Mouse (Mus musculus) ES-E14 (cell line): ENCODE measurements around the gene Zfp90. TPM values are rescaled to one million over a fixed set of nuclear protein-coding genes. Genes with fewer than 3 reads are reported as not detected.

Source experiments
- DNase-seq: peaks from one replicate; pipeline ENCODE4 v3.0.0-alpha.2; 2013; ENCODE audit warnings: low read depth, low spot score
- H3K27ac ChIP-seq: 2 replicates; pipeline ENCODE4 v1.5.1; 2012; ENCODE audit warnings: low read depth, mild to moderate bottlenecking, low read length, moderate library complexity, mixed read lengths; ENCODE audit not compliant: poor library complexity, insufficient read depth, severe bottlenecking
- H3K36me3 ChIP-seq: 2 replicates; pipeline ENCODE4 v1.6.1; 2012; ENCODE audit warnings: mild to moderate bottlenecking, low read length, moderate library complexity, mixed read lengths; ENCODE audit not compliant: control insufficient read depth, poor library complexity, insufficient read depth, severe bottlenecking
- H3K4me1 ChIP-seq, 2 experiments: fragments of 150-350 bp in 1 of 2; sonication (generic) in 1 of 2; 2 replicates each; pipeline ENCODE4 v1.6.1; 2012; ENCODE audit warnings: low read length in 2 of 2, mild to moderate bottlenecking in 1 of 2, mixed read lengths in 1 of 2; ENCODE audit not compliant: control insufficient read depth in 2 of 2, insufficient read depth in 2 of 2, poor library complexity in 1 of 2
- H3K4me3 ChIP-seq, 2 experiments: fragments of 150-350 bp in 1 of 2; sonication (generic) in 1 of 2; 2 replicates each; pipeline ENCODE4 v1.5.1; 2012; ENCODE audit warnings: low read length in 2 of 2, low read depth in 1 of 2, mild to moderate bottlenecking in 1 of 2, mixed read lengths in 1 of 2; ENCODE audit not compliant: insufficient read depth in 1 of 2, poor library complexity in 1 of 2, severe bottlenecking in 1 of 2
- H3K9ac ChIP-seq: 2 replicates; pipeline ENCODE4 v1.6.1; 2012; ENCODE audit warnings: low read depth, mild to moderate bottlenecking, low read length, mixed read lengths; ENCODE audit not compliant: poor library complexity, insufficient read depth, severe bottlenecking
- H3K9me3 ChIP-seq: fragments of 150-350 bp; sonication (generic); 2 replicates; pipeline ENCODE4 v1.6.1; 2012; ENCODE audit warnings: low read depth, mild to moderate bottlenecking, low read length; ENCODE audit not compliant: control insufficient read depth, insufficient read depth
- CHD2 ChIP-seq: IDR thresholded peaks from 2 replicates; pipeline ENCODE4 v1.6.1; 2014; ENCODE audit warnings: mild to moderate bottlenecking, low read depth, low read length, inconsistent platforms
- HCFC1 ChIP-seq: IDR thresholded peaks from 2 replicates; pipeline ENCODE4 v1.6.1; 2012; ENCODE audit warnings: low read length, inconsistent platforms, borderline replicate concordance; ENCODE audit not compliant: insufficient read depth
- MAFK ChIP-seq: IDR thresholded peaks from 2 replicates; pipeline ENCODE4 v1.6.1; 2014; ENCODE audit warnings: mild to moderate bottlenecking, low read depth, low read length, inconsistent platforms; ENCODE audit not compliant: insufficient read depth
- ZC3H11A ChIP-seq: IDR thresholded peaks from 2 replicates; pipeline ENCODE4 v1.6.1; 2012; ENCODE audit warnings: low read depth, mild to moderate bottlenecking, inconsistent platforms, low read length, borderline replicate concordance
- ZNF384 ChIP-seq: IDR thresholded peaks from 2 replicates; pipeline ENCODE4 v1.6.1; 2012; ENCODE audit warnings: low read depth, low read length, inconsistent platforms
- in situ Hi-C, 2 experiments: fragments of 600-800 bp; cut with MboI; formaldehyde crosslinking; loops; one replicate each; pipeline ENCODE4 v1.15.1; 2025; ENCODE audit warnings: low sequenced_read_pairs in 2 of 2, inconsistent platforms in 1 of 2; ENCODE audit not compliant: unreplicated experiment in 2 of 2
- total RNA-seq: library from RNA; depleted of rRNA; stranded (reverse); fragments of 300-350 nt; gene quantifications from 2 replicates; pipeline ENCODE4 v1.2.3, GENCODE M21; 2012; rRNA removed

Gene Zfp90
- 5.7 and 6.0 TPM in 2 replicates for total RNA-seq

DNA sequence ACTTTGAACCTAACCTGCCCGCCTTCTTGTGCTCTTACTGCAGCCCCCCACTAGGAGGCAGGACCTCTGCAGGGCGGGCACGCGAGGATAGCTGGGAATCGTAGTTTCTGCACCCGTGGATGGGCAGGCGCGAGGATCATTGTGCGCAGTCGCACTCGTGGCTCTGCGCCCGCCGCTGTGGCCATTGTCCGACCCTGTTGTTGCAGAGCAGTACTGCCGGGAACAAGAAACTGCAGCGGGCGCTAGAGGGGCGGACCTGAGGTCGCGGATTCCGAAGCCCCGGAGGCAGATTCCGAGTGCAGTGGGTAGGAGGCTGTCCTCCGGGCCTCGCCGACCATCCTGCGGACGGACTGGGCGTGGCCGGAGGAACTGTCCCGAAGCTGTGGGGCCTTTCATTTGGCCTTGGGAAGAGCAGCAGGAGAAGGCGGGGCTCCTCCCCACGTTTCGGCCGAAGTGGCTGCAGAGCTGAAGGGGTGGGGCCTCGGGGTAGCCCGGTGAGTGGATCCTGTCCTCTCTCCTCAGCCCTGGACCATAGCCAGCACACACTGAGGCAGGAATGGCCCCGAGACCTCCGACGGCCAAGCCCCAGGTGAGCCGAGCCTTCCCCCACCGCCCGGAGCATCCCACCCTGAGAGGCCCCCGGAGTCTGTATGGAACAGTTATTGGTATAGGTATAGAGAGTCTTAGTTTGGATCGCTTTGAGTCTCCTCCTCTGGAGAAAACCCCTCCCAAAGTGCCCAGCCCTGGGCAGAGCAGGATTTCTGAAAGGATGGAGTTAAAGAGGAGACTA lies at the start of gene Zfp90:
Gene Zfp90 (plus strand): TSS at position 146 of the 790 bp plus-strand sequence.
- peak; percentile 89 for DNase-seq
- H3K4me3 ChIP-seq = peak within 1 kb of the TSS; percentile 70 to 81
- in situ Hi-C loops = loop anchor here (25.0 kb wide), 2 partner anchors 122 to 247 kb away; no protein-coding TSS in a partner anchor
- H3K27ac ChIP-seq = no peak within 1 kb of the TSS
- peaks cover 0 to 4% of the 10 kb centered on the region in 2 experiments; a peak in 1 of 4 replicates for H3K4me1 ChIP-seq
- peak within 1 kb of the TSS; percentile 65 for H3K9ac ChIP-seq
- H3K9me3 ChIP-seq = no peaks in the 10 kb centered on the region
- TF ChIP-seq ZC3H11A (no peak), HCFC1 (peak; percentile 98)
- H3K36me3 ChIP-seq = peaks cover 4% of the 10 kb centered on the region; the same call in 1 of the 2 replicates

GRCm38 (mm10) chr8:106368501-106368900 lies 46.6 kb upstream of the Zfp90 start:
- H3K4me3 ChIP-seq = no peak overlapping the region
- no peak overlapping the region for H3K9ac ChIP-seq
- DNase-seq = peak; percentile 39
- TF ChIP-seq ZC3H11A = 0 out of 2 replicates have a peak, but pooled peaks have one; percentile 16
- no peak for TF ChIP-seq HCFC1
- H3K36me3 ChIP-seq = no peaks in the 10 kb centered on the region
- in situ Hi-C loops = no loop called here
- no peak overlapping the region for H3K27ac ChIP-seq
- H3K9me3 ChIP-seq = no peaks in the 10 kb centered on the region
- no peaks in the 10 kb centered on the region for H3K4me1 ChIP-seq

- TF ChIP-seq MAFK (no peak), ZNF384 (no peak), ZC3H11A (no peak)
- no peaks in the 10 kb centered on the region for H3K4me1 ChIP-seq
- H3K4me3 ChIP-seq = no peak overlapping the region
- H3K9me3 ChIP-seq = no peaks in the 10 kb centered on the region
- DNase-seq = no peak
- H3K36me3 ChIP-seq = no peaks in the 10 kb centered on the region
- in situ Hi-C loops = no loop called here
- no peak overlapping the region for H3K27ac ChIP-seq
- H3K9ac ChIP-seq = no peak overlapping the region
Observed at GRCm38 (mm10) chr8:106369069-106369468, 46.1 kb upstream of the Zfp90 start.

GRCm38 (mm10) chr8:106375957-106376356 lies 39.2 kb upstream of the Zfp90 start:
- no peak overlapping the region for H3K9ac ChIP-seq
- TF ChIP-seq MAFK (no peak), HCFC1 (no peak), ZC3H11A (no peak), CHD2 (no peak), ZNF384 (no peak)
- no peak overlapping the region for H3K27ac ChIP-seq
- in situ Hi-C loops = no loop called here
- H3K4me3 ChIP-seq = no peak overlapping the region
- H3K36me3 ChIP-seq = no peaks in the 10 kb centered on the region
- no peaks in the 10 kb centered on the region for H3K4me1 ChIP-seq
- H3K9me3 ChIP-seq = no peaks in the 10 kb centered on the region
- DNase-seq = no peak

- Histone ChIP-seq H3K4me1 (no peaks in the 10 kb centered on the region), H3K4me3 (no peak overlapping the region), H3K9ac (no peak overlapping the region), H3K36me3 (no peaks in the 10 kb centered on the region), H3K27ac (no peak overlapping the region), H3K9me3 (no peaks in the 10 kb centered on the region)
- no peak for TF ChIP-seq ZC3H11A
- TF ChIP-seq ZNF384 = no peak
- TF ChIP-seq MAFK = no peak
- no peak for TF ChIP-seq CHD2
- no peak for TF ChIP-seq HCFC1
- in situ Hi-C loops = no loop called here
- no peak for DNase-seq
Observed at GRCm38 (mm10) chr8:106376862-106377261, 38.3 kb upstream of the Zfp90 start.
